38 mouse cellular contexts compared by ENCODE assay signal in the genomic region with DNA sequence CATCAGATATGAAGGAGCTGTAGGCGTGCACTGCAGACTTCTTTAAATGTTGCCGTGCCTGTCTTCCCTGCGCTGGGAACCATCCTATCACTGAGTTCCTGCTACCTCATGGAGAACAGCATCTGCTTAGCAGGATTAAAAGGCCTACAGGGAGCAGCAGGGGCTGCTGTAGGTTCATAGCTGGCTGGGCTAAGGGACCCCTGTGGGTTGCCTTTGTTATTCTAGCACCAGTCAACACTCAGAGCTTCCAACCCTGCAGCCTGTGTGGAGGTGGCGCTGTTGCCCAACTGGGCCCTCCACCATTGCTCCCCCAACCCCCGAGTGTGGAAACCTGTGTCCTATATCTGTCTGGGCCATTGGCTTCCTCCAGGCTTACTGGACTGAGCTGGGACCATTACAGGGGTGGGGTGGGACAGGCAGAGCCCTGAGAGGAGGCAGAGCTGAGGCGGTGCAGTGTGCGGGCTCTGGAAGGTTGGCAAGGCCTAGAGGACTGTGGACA. TPM values are rescaled to one million over a fixed set of nuclear protein-coding genes. Genes with fewer than 3 reads are reported as not detected.
DNase-seq lines count a peak whose midpoint lies in the region; ATAC-seq lines count a peak whose summit lies in the region.
"Had no signal": no experiment of that assay in that cellular context is flagged by ENCODE, and none has a peak within 500 bp of the region (broad histone marks: within the 10 kb centered on the region; RNA-seq: fewer than 3 reads in every experiment).

No protein-coding gene starts in this region.

- 57% methylated on average over 7 of the region's 7 CpGs for WGBS in limb, embryonic 15.5 days
- WGBS in limb, embryonic 10.5 days = 55% methylated on average over 7 of the region's 7 CpGs

- H3K27me3 ChIP-seq in limb, embryonic 15.5 days = no peaks in the 10 kb centered on the region
- no peaks in the 10 kb centered on the region for H3K27me3 ChIP-seq in limb, embryonic 10.5 days (ENCODE audit: low read depth, poor library complexity, severe bottlenecking)
- H3K27me3 ChIP-seq: hindbrain, embryonic 12.5 days; liver, embryonic 15.5 days; neural tube, embryonic 13.5 days; stomach, embryonic 15.5 days had no signal

- no peak overlapping the region for H3K9ac ChIP-seq in limb, embryonic 15.5 days
- H3K9ac ChIP-seq: hindbrain, embryonic 12.5 days; liver, embryonic 15.5 days; lung, embryonic 14.5 days; neural tube, embryonic 13.5 days; stomach, embryonic 15.5 days had no signal

- no peak overlapping the region for H3K4me2 ChIP-seq in limb, embryonic 15.5 days
- H3K4me2 ChIP-seq: heart, embryonic 11.5 days; hindbrain, embryonic 12.5 days; liver, embryonic 15.5 days; lung, embryonic 14.5 days; neural tube, embryonic 13.5 days; stomach, embryonic 15.5 days had no signal

- ATAC-seq in limb, embryonic 15.5 days (ENCODE audit: insufficient number of reproducible peaks, low FRiP score, low TSS enrichment, low read depth) = no peak
- ATAC-seq in common myeloid progenitor, adult 5-6 weeks (replicated peaks; ENCODE audit: low read depth, poor library complexity, severe bottlenecking) = peak; percentile 33
- ATAC-seq: CD4-positive, CD25-positive, alpha-beta regulatory T cell, adult 4 months; forebrain, embryonic 14.5 days; midbrain, embryonic 16.5 days had no signal

- peak overlapping the region; percentile 12 for H3K4me3 ChIP-seq in limb, embryonic 15.5 days
- H3K4me3 ChIP-seq in limb, embryonic 10.5 days = no peak overlapping the region
- H3K4me3 ChIP-seq: hindbrain, embryonic 12.5 days; liver, embryonic 15.5 days; midbrain, embryonic 10.5 days; myocyte; neural tube, embryonic 13.5 days; stomach, embryonic 15.5 days had no signal

- H3K27ac ChIP-seq in limb, embryonic 15.5 days = no peak overlapping the region
- no peak overlapping the region for H3K27ac ChIP-seq in limb, embryonic 10.5 days
- H3K27ac ChIP-seq: hindbrain, embryonic 12.5 days; liver, embryonic 15.5 days; midbrain, embryonic 10.5 days; neural tube, embryonic 13.5 days; stomach, embryonic 15.5 days had no signal

- no peaks in the 10 kb centered on the region for H3K4me1 ChIP-seq in limb, embryonic 15.5 days
- no peaks in the 10 kb centered on the region for H3K4me1 ChIP-seq in limb, embryonic 10.5 days
- H3K4me1 ChIP-seq: hindbrain, embryonic 12.5 days; liver, embryonic 15.5 days; neural tube, embryonic 13.5 days; stomach, embryonic 15.5 days had no signal

- H3K36me3 ChIP-seq in limb, embryonic 15.5 days = no peaks in the 10 kb centered on the region
- H3K36me3 ChIP-seq in limb, embryonic 10.5 days = no peaks in the 10 kb centered on the region
- H3K36me3 ChIP-seq: G1E; hindbrain, embryonic 12.5 days; liver, embryonic 15.5 days; midbrain, embryonic 10.5 days; neural tube, embryonic 13.5 days; stomach, embryonic 15.5 days had no signal

- H3K9me3 ChIP-seq in limb, embryonic 15.5 days = no peaks in the 10 kb centered on the region
- H3K9me3 ChIP-seq in limb, embryonic 10.5 days (replicated peaks) = no peaks in the 10 kb centered on the region
- H3K9me3 ChIP-seq: G1E; hindbrain, embryonic 12.5 days; liver, embryonic 15.5 days; neural tube, embryonic 13.5 days; stomach, embryonic 15.5 days had no signal

- no peak for DNase-seq in limb, embryonic 10.5 days (ENCODE audit: low spot score)
- DNase-seq in ES-CJ7 (ENCODE audit: low read depth, low spot score) = peak; percentile 69
- DNase-seq in layer of hippocampus, postnatal 14 days (ENCODE audit: low spot score in 2 of 2) = no peak
- DNase-seq in urinary bladder, postnatal 14 days (ENCODE audit: low spot score) = no peak
- DNase-seq in gastrocnemius, adult 18-20 months (ENCODE audit: low spot score) = no peak
- DNase-seq: adrenal gland, adult 2 months; adrenal gland, postnatal 36 days; cerebellum, adult 18-20 months; cerebellum, postnatal 10 days; gastrocnemius, postnatal 25 days; heart, adult 18-20 months; heart, postnatal 36 days; kidney, adult 9 months; kidney, postnatal 10 days; layer of hippocampus, adult 9-11 months; lung, embryonic 14.5 days; lung, postnatal 14 days; right cerebral cortex, postnatal 25 days; thymus, adult 18-20 months; thymus, postnatal 36 days had no signal

RNA-seq across cellular contexts. Expression of gene Krtdap, which starts 10.6 kb away (rescaled TPM):
- 3,274 and 3,770 TPM in 2 replicates for polyA plus RNA-seq in limb, embryonic 15.5 days (2015; fragmentation: Nextera tagmentation; extraction: Ambion mirVana)
- not detected in 2 replicates for polyA plus RNA-seq in limb, embryonic 10.5 days (2016; fragmentation: Nextera tagmentation; extraction: Ambion mirVana)
- not detected in 2 replicates for total RNA-seq in common myeloid progenitor, adult 5-6 weeks (2017)
- total RNA-seq in layer of hippocampus, postnatal 14 days (2021) = not detected
- 1 to 10 TPM in 1 of 2 experiments, not detected in 1; 2.1 TPM for total RNA-seq in gastrocnemius, adult 18-20 months (2021)
- total RNA-seq: adrenal gland, adult 2 months; G1E; heart, adult 18-20 months; heart, postnatal 36 days; liver, adult 2 months had no signal
- polyA plus RNA-seq: adrenal gland, adult 2 months; CD4-positive, CD25-positive, alpha-beta regulatory T cell, adult 4 months; embryonic facial prominence, embryonic 11.5 days; forebrain, embryonic 14.5 days; G1E; heart, embryonic 11.5 days; hindbrain, embryonic 12.5 days; limb, embryonic 11.5 days; liver, adult 2 months; lung, embryonic 14.5 days; midbrain, embryonic 10.5 days; midbrain, embryonic 16.5 days; myocyte had no signal

RNA-seq across cellular contexts. Expression of gene Dmkn, which starts 13.6 kb away (rescaled TPM):
- polyA plus RNA-seq in limb, embryonic 15.5 days (2015; fragmentation: Nextera tagmentation; extraction: Ambion mirVana) = 913 and 939 TPM in 2 replicates
- polyA plus RNA-seq in limb, embryonic 10.5 days (2016; fragmentation: Nextera tagmentation; extraction: Ambion mirVana) = not detected in 2 replicates
- 4.2 TPM in 1 of 2 replicates, not detected in the other for total RNA-seq in common myeloid progenitor, adult 5-6 weeks (2017)
- total RNA-seq in layer of hippocampus, postnatal 14 days (2021) = 1 to 10 TPM; 1.3 to 2.2 TPM
- total RNA-seq in gastrocnemius, adult 18-20 months (2021) = under 1 TPM; 0.46 to 0.97 TPM
- total RNA-seq: liver, adult 2 months had no signal
- polyA plus RNA-seq: embryonic facial prominence, embryonic 11.5 days; G1E; limb, embryonic 11.5 days; liver, adult 2 months; midbrain, embryonic 10.5 days; myocyte had no signal

RNA-seq across cellular contexts. Expression of gene Sbsn, which starts 25.9 kb away (rescaled TPM):
- 293 and 299 TPM in 2 replicates for polyA plus RNA-seq in limb, embryonic 15.5 days (2015; fragmentation: Nextera tagmentation; extraction: Ambion mirVana)
- 1.1 and 1.4 TPM in 2 replicates for polyA plus RNA-seq in limb, embryonic 10.5 days (2016; fragmentation: Nextera tagmentation; extraction: Ambion mirVana)
- 0.78 TPM in 1 of 2 replicates, not detected in the other for total RNA-seq in common myeloid progenitor, adult 5-6 weeks (2017)
- 10 to 100 TPM in 1 of 2 experiments, 1 to 10 TPM in 1; 6.8 to 10.7 TPM for total RNA-seq in layer of hippocampus, postnatal 14 days (2021)
- total RNA-seq in gastrocnemius, adult 18-20 months (2021) = 1 to 10 TPM; 2.8 to 4.9 TPM

RNA-seq across cellular contexts. Expression of gene Gapdhs, which starts 33.6 kb away (rescaled TPM):
- 0.52 and 0.66 TPM in 2 replicates for polyA plus RNA-seq in limb, embryonic 15.5 days (2015; fragmentation: Nextera tagmentation; extraction: Ambion mirVana)
- polyA plus RNA-seq in limb, embryonic 10.5 days (2016; fragmentation: Nextera tagmentation; extraction: Ambion mirVana) = 0.43 TPM in 1 of 2 replicates, not detected in the other
- total RNA-seq in common myeloid progenitor, adult 5-6 weeks (2017) = not detected in 2 replicates
- not detected for total RNA-seq in layer of hippocampus, postnatal 14 days (2021)
- total RNA-seq in gastrocnemius, adult 18-20 months (2021) = not detected
- total RNA-seq: adrenal gland, adult 2 months; G1E; gastrocnemius, postnatal 25 days; heart, adult 18-20 months; heart, postnatal 36 days; liver, adult 2 months had no signal
- polyA plus RNA-seq: adrenal gland, adult 2 months; brain, embryonic 14.5 days; CD4-positive, CD25-positive, alpha-beta regulatory T cell, adult 4 months; G1E; intestine, postnatal 0 days; liver, embryonic 15.5 days had no signal

RNA-seq across cellular contexts. Expression of gene Ffar2, which starts 46.4 kb away (rescaled TPM):
- polyA plus RNA-seq in limb, embryonic 15.5 days (2015; fragmentation: Nextera tagmentation; extraction: Ambion mirVana) = 0.27 TPM in 1 of 2 replicates, not detected in the other
- polyA plus RNA-seq in limb, embryonic 10.5 days (2016; fragmentation: Nextera tagmentation; extraction: Ambion mirVana) = not detected in 2 replicates
- 20.3 and 28.0 TPM in 2 replicates for total RNA-seq in common myeloid progenitor, adult 5-6 weeks (2017)
- not detected for total RNA-seq in layer of hippocampus, postnatal 14 days (2021)
- under 1 TPM; 0.50 to 0.90 TPM for total RNA-seq in gastrocnemius, adult 18-20 months (2021)
- polyA plus RNA-seq: embryonic facial prominence, embryonic 11.5 days; heart, embryonic 11.5 days; hindbrain, embryonic 12.5 days; limb, embryonic 11.5 days; liver, adult 2 months; midbrain, embryonic 10.5 days; myocyte had no signal
